Mouse (Mus musculus) G1E (cell line): ENCODE data around the gene Enpp1.

Source experiments
- CTCF ChIP-seq: IDR thresholded peaks from 2 replicates; pipeline ENCODE4 v1.5.1; 2012; ENCODE audit warnings: low read depth, low read length, inconsistent platforms, mixed read lengths
- POLR2AphosphoS5 ChIP-seq: IDR thresholded peaks from 2 replicates; pipeline ENCODE4 v1.6.1; 2012; ENCODE audit warnings: low read depth, low read length, inconsistent platforms; ENCODE audit not compliant: insufficient replicate concordance

GRCm38 (mm10) chr10:24716232-24716631 lies 4.3 kb upstream of the Enpp1 start:
- TF ChIP-seq CTCF, result no peak
- TF ChIP-seq POLR2AphosphoS5, result no peak
